Mouse (Mus musculus) CH12.LX (cell line): ENCODE measurements around the gene Pdhx.

Source experiments
- CTCF ChIP-seq, 2 experiments: IDR thresholded peaks in 1 of 2; conservative IDR thresholded peaks in 1 of 2; 2 replicates each; pipeline ENCODE4 v1.5.1; 2011 to 2012; ENCODE audit warnings: low read depth in 2 of 2, low read length in 2 of 2, improper control_type of control experiment in 1 of 2, inconsistent platforms in 1 of 2, mild to moderate bottlenecking in 1 of 2, moderate library complexity in 1 of 2
- EP300 ChIP-seq: IDR thresholded peaks from 2 replicates; pipeline ENCODE4 v1.6.1; 2011; ENCODE audit warnings: low read length, improper control_type of control experiment
- ETS1 ChIP-seq: conservative IDR thresholded peaks from 2 replicates; pipeline ENCODE4 v1.6.1; 2012; ENCODE audit warnings: low read depth, mild to moderate bottlenecking, inconsistent platforms, low read length, improper control_type of control experiment, moderate library complexity
- MEF2A ChIP-seq: IDR thresholded peaks from 2 replicates; pipeline ENCODE4 v1.6.1; 2014; ENCODE audit warnings: low read depth, mild to moderate bottlenecking, inconsistent platforms, low read length, improper control_type of control experiment, borderline replicate concordance
- MXI1 ChIP-seq: IDR thresholded peaks from 2 replicates; pipeline ENCODE4 v1.6.1; 2011; ENCODE audit warnings: mild to moderate bottlenecking, low read depth, low read length, improper control_type of control experiment
- MYC ChIP-seq: IDR thresholded peaks from 2 replicates; pipeline ENCODE4 v1.6.1; 2011; ENCODE audit warnings: low read depth, mild to moderate bottlenecking, improper control_type of control experiment, low read length
- POLR2A ChIP-seq: IDR thresholded peaks from 2 replicates; pipeline ENCODE4 v1.6.1; 2011; ENCODE audit warnings: low read depth, mild to moderate bottlenecking, improper control_type of control experiment, low read length
- RCOR1 ChIP-seq: conservative IDR thresholded peaks from 2 replicates; pipeline ENCODE4 v1.6.1; 2012; ENCODE audit warnings: low read depth, mild to moderate bottlenecking, inconsistent platforms, low read length, improper control_type of control experiment
- SMC3 ChIP-seq: IDR thresholded peaks from 2 replicates; pipeline ENCODE4 v1.6.1; 2011; ENCODE audit warnings: low read depth, low read length, improper control_type of control experiment
- TCF12 ChIP-seq: IDR thresholded peaks from 2 replicates; pipeline ENCODE4 v1.6.1; 2014; ENCODE audit warnings: low read depth, mild to moderate bottlenecking, inconsistent platforms, low read length, improper control_type of control experiment
- UBTF ChIP-seq: IDR thresholded peaks from 2 replicates; pipeline ENCODE4 v1.6.1; 2012; ENCODE audit warnings: low read depth, mild to moderate bottlenecking, inconsistent platforms, low read length, improper control_type of control experiment, moderate library complexity

DNA sequence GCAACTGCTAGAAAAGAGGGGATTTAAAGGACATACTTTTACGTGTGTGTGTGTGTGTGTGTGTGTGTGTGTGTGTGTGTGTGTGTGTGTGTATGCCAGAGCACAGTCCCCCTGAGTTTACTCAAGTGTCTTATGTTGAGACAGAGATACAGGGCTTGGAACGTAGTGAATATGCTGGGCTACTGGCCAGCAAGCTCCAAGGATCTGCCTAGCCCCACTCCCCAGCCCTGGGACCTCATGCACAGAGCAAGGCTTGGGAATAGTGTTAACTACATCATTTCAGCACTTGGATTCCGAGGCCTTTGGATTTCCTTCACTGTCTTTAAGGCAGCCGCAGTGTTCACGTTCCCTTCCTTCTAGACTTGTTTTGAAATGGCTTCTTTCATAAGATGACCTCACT is 29.3 kb upstream of the Pdhx start:
- TF ChIP-seq CTCF (conservative IDR thresholded peaks at IDR 0.05 in 1 of 2, IDR thresholded peaks at IDR 0.05 in 1 of 2; ENCODE audit: low read depth in 2 of 2, low read length in 2 of 2) (no peak), TCF12 (no peak), EP300 (no peak), SMC3 (no peak), MYC (no peak), UBTF (no peak), MXI1 (no peak), RCOR1 (no peak), MEF2A (no peak), POLR2A (no peak), ETS1 (no peak)
